Mouse (Mus musculus) thymus, adult 2 months (tissue): ENCODE data around the gene Slc2a2.

ENCODE experiments used
- CTCF ChIP-seq: fragments of 200-500 bp; IDR thresholded peaks from 2 replicates; pipeline ENCODE4 v1.5.1; 2012; ENCODE audit warnings: mild to moderate bottlenecking, control low read depth, low read length, moderate library complexity, borderline replicate concordance; ENCODE audit not compliant: control insufficient read depth, poor library complexity, insufficient read depth; ENCODE audit errors: extremely low read depth
- POLR2A ChIP-seq: fragments of 200-500 bp; IDR thresholded peaks from 2 replicates; pipeline ENCODE4 v1.6.1; 2012; ENCODE audit warnings: mild to moderate bottlenecking, low read length, control low read depth, moderate library complexity; ENCODE audit not compliant: control insufficient read depth, poor library complexity, insufficient read depth; ENCODE audit errors: extremely low read depth

GRCm38 (mm10) chr3:28736981-28737380 is 39.3 kb downstream of the Slc2a2 start:
- TF ChIP-seq POLR2A = no peak
- no peak for TF ChIP-seq CTCF
